Mouse (Mus musculus) brown adipose tissue, adult 24 weeks (tissue): ENCODE data around the gene Sectm1a. TPM values are rescaled to one million over a fixed set of nuclear protein-coding genes. Genes with fewer than 3 reads are reported as not detected.
A peak's percentile ranks its signal among the peaks of the same experiment; 100 is the strongest.
"Not testable (repeated sequence)": the region's sequence is repeated elsewhere in the genome, so short reads cannot be mapped to it uniquely, and the experiment has no call there.

Experiments used
- H3K27ac ChIP-seq: fragments of 200-500 bp; replicated peaks from 2 replicates; pipeline ENCODE4 v1.5.1; 2012; ENCODE audit warnings: low read depth, mild to moderate bottlenecking, low read length
- H3K4me1 ChIP-seq: fragments of 200-500 bp; 2 replicates; pipeline ENCODE4 v1.6.1; 2012; ENCODE audit warnings: low read length, mixed read lengths; ENCODE audit not compliant: control insufficient read depth, insufficient read depth, insufficient read length
- H3K4me3 ChIP-seq: fragments of 200-500 bp; 2 replicates; pipeline ENCODE4 v1.5.1; 2012; ENCODE audit warnings: low read depth, mild to moderate bottlenecking, low read length, moderate library complexity; ENCODE audit not compliant: insufficient read depth
- polyA plus RNA-seq: library from polyadenylated mRNA; stranded (reverse); fragments of >200 nt; gene quantifications from 2 replicates; pipeline ENCODE4 v1.2.4, GENCODE M21; 2012; ENCODE audit not compliant: missing spikeins, insufficient read depth, insufficient read length

Sectm1a gene
- polyA plus RNA-seq, 1 experiment, result not detected

DNA sequence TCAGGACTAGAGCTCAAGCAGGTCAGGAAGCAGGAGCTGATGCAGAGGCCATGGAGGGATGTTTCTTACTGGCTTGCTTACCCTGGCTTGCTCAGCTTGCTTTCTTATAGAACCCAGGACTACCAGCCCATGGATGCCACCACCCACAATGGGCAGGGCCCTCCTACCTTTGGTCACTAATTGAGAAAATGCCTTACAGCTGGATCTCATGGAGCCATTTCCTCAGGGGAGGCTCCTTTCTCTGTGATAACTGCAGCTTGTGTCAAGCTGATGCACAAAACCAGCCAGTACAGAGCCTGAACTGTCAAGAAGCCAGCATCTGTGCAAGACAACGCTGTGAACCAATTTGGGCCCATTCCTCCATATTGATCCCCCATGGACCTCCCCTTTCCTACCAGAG lies 26.2 kb upstream of the Sectm1a start:
- H3K27ac ChIP-seq, H3K4me3 ChIP-seq, H3K4me1 ChIP-seq: not testable (repeated sequence)

DNA sequence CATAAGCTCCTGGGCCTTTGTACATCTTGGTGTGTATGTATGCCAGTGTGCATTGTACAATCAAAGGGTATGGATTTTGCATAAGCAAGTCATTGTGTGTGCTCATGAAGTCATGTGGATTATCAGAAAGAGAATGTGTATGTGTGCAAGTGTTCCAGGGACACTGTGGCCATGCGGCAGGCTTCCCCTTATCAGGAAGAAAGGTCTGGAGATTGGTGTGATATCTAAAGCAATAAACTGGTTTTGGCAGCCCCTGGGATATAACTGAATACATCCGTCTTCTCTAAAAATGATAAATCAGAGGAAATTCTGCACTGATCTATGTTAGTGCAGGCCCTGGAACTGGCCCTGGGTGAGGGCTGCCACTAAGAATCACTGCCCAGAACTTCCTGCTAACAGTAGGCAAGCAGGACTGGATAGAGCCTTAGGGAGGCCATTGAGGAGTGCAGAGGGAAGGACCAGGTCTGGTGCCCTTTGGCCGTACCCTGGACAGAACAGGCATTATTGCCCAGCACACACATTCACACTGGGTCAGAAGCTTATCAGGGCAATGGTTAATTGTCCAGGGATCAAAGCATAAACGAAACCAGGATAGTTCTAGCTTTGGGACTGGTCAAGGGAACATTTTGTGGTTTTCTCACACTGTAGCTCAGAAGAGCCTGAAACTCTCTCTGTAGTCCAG lies 20.2 kb upstream of the Sectm1a start:
- no peak overlapping the region for H3K27ac ChIP-seq
- no peaks in the 10 kb centered on the region for H3K4me1 ChIP-seq
- no peak overlapping the region for H3K4me3 ChIP-seq

GRCm38 (mm10) chr11:121100692-121101091 lies 19.7 kb upstream of the Sectm1a start:
- no peaks in the 10 kb centered on the region for H3K4me1 ChIP-seq
- no peak overlapping the region for H3K4me3 ChIP-seq

GRCm38 (mm10) chr11:121099762-121100161 lies 18.7 kb upstream of the Sectm1a start:
- Histone ChIP-seq H3K4me3 (no peak overlapping the region), H3K4me1 (no peaks in the 10 kb centered on the region), H3K27ac (no peak overlapping the region)

More at GRCm38 (mm10) chr11:121100692-121101091, 19.7 kb upstream of the Sectm1a start:
- no peak overlapping the region for H3K27ac ChIP-seq

GRCm38 (mm10) chr11:121092606-121093585 lies 11.9 kb upstream of the Sectm1a start:
- Histone ChIP-seq H3K4me1 (no peaks in the 10 kb centered on the region), H3K4me3 (no peak overlapping the region), H3K27ac (no peak overlapping the region)

GRCm38 (mm10) chr11:121090943-121091342 lies 9.9 kb upstream of the Sectm1a start:
- Histone ChIP-seq H3K4me1 (no peaks in the 10 kb centered on the region), H3K27ac (no peak overlapping the region), H3K4me3 (no peak overlapping the region)

GRCm38 (mm10) chr11:121089756-121090546 lies 8.9 kb upstream of the Sectm1a start:
- Histone ChIP-seq H3K4me1 (no peaks in the 10 kb centered on the region), H3K4me3 (no peak overlapping the region), H3K27ac (no peak overlapping the region)

DNA sequence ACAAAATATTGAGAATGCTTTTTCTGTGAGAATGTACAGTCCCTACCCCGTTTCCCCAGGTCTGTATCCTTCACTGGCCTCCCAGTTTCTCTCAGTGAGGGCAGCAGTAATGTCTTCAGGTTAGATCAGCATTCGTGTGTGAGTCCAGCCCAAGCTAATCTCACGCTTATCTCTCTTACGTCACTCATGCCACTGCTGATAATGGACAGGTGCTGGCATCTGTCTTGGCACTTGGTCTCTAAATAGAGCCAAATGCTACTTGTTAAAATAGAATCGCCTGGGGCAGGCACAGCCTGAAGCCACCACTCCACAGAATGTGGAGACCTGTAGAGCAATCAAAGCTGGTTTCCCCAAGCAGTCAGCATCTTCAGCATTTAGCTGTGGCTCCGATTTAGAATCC lies 8.0 kb upstream of the Sectm1a start:
- no peaks in the 10 kb centered on the region; the same call in 1 of the 2 replicates for H3K4me1 ChIP-seq
- H3K4me3 ChIP-seq, result no peak overlapping the region
- no peak overlapping the region for H3K27ac ChIP-seq

GRCm38 (mm10) chr11:121086296-121086695 lies 5.3 kb upstream of the Sectm1a start:
- Histone ChIP-seq H3K4me3 (no peak overlapping the region), H3K27ac (no peak overlapping the region), H3K4me1 (no peaks in the 10 kb centered on the region; the same call in 1 of the 2 replicates)

- no peak overlapping the region for H3K4me3 ChIP-seq
- no peak overlapping the region for H3K27ac ChIP-seq
- no peaks in the 10 kb centered on the region; the same call in 1 of the 2 replicates for H3K4me1 ChIP-seq
Observed at GRCm38 (mm10) chr11:121085181-121085580, 4.2 kb upstream of the Sectm1a start.

GRCm38 (mm10) chr11:121082857-121083500 lies 2.0 kb upstream of the Sectm1a start:
- Histone ChIP-seq H3K4me1 (no peaks in the 10 kb centered on the region; the same call in 1 of the 2 replicates), H3K27ac (peak overlapping the region; percentile 28; the same call in 1 of the 2 replicates), H3K4me3 (no peak overlapping the region)

- Histone ChIP-seq H3K27ac (peak overlapping the region; percentile 28; the same call in 1 of the 2 replicates), H3K4me3 (no peak overlapping the region)
Observed at GRCm38 (mm10) chr11:121082250-121082649, 1.2 kb upstream of the Sectm1a start.

DNA sequence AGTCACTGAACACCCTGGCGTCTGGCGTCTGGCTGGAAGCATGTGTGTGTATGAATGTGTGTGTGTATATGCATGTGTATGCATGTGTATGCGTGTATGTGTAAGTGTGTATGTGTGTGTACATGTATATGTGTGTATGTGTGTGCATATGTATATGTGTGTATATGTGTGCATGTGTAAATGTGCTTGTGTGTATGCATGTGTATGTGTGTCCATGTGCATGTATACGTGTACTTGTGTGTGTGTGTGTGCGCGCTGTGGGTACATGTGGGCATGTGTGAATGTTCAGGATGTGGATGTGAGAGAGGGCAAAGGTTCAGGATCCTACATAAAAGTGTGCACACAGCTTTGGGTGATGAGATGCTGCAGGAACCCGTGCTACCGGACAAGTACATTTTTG lies 690 bp downstream of the Sectm1a start:
- no peak overlapping the region for H3K4me3 ChIP-seq
- no peak overlapping the region for H3K27ac ChIP-seq
- H3K4me1 ChIP-seq, result no peaks in the 10 kb centered on the region; the same call in 1 of the 2 replicates

More at GRCm38 (mm10) chr11:121082250-121082649, 1.2 kb upstream of the Sectm1a start:
- H3K4me1 ChIP-seq, result no peaks in the 10 kb centered on the region; the same call in 1 of the 2 replicates

DNA sequence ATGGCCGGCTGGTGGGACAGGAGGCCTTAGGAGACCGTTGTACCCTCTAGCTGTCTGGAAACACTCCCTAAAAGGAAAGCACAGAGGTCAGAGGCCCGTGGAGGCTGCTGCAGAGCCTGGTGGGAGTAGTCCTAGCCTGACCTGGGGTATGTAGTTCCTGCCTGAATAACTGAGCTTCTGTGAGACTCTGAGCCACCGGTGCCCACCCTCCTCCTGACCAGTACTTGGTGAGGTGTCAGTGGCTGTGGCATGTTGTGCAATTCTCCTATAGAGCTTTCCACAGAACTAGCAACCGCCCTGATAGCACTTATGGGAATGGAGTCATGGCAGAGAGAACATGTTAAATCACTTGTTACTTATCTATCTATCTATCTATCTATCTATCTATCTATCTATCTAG lies 5.4 kb downstream of the Sectm1a start:
- Histone ChIP-seq H3K27ac (no peak overlapping the region), H3K4me1 (no peaks in the 10 kb centered on the region), H3K4me3 (no peak overlapping the region)
